Mouse (Mus musculus) CH12.LX (cell line): Measurements from ENCODE around the gene Padi1.

ENCODE experiments used
- CHD1 ChIP-seq: IDR thresholded peaks from 2 replicates; pipeline ENCODE4 v1.6.1; 2012; ENCODE audit warnings: low read depth, low read length, improper control_type of control experiment, inconsistent platforms
- CTCF ChIP-seq, 2 experiments: IDR thresholded peaks in 1 of 2; conservative IDR thresholded peaks in 1 of 2; 2 replicates each; pipeline ENCODE4 v1.5.1; 2011 to 2012; ENCODE audit warnings: low read depth in 2 of 2, low read length in 2 of 2, improper control_type of control experiment in 1 of 2, inconsistent platforms in 1 of 2, mild to moderate bottlenecking in 1 of 2, moderate library complexity in 1 of 2
- E2F4 ChIP-seq: IDR thresholded peaks from 2 replicates; pipeline ENCODE4 v1.6.1; 2011; ENCODE audit warnings: low read depth, low read length, improper control_type of control experiment; ENCODE audit not compliant: insufficient replicate concordance
- EP300 ChIP-seq: IDR thresholded peaks from 2 replicates; pipeline ENCODE4 v1.6.1; 2011; ENCODE audit warnings: low read length, improper control_type of control experiment
- MAFK ChIP-seq: IDR thresholded peaks from 2 replicates; pipeline ENCODE4 v1.6.1; 2011; ENCODE audit warnings: low read length, improper control_type of control experiment; ENCODE audit not compliant: insufficient replicate concordance
- MAX ChIP-seq: IDR thresholded peaks from 2 replicates; pipeline ENCODE4 v1.6.1; 2011; ENCODE audit warnings: low read length, improper control_type of control experiment
- MAZ ChIP-seq: IDR thresholded peaks from 2 replicates; pipeline ENCODE4 v1.6.1; 2012; ENCODE audit warnings: low read depth, mild to moderate bottlenecking, inconsistent platforms, low read length, improper control_type of control experiment, moderate library complexity
- MYC ChIP-seq: IDR thresholded peaks from 2 replicates; pipeline ENCODE4 v1.6.1; 2011; ENCODE audit warnings: low read depth, mild to moderate bottlenecking, improper control_type of control experiment, low read length
- POLR2A ChIP-seq: IDR thresholded peaks from 2 replicates; pipeline ENCODE4 v1.6.1; 2011; ENCODE audit warnings: low read depth, mild to moderate bottlenecking, improper control_type of control experiment, low read length
- RCOR1 ChIP-seq: conservative IDR thresholded peaks from 2 replicates; pipeline ENCODE4 v1.6.1; 2012; ENCODE audit warnings: low read depth, mild to moderate bottlenecking, inconsistent platforms, low read length, improper control_type of control experiment
- UBTF ChIP-seq: IDR thresholded peaks from 2 replicates; pipeline ENCODE4 v1.6.1; 2012; ENCODE audit warnings: low read depth, mild to moderate bottlenecking, inconsistent platforms, low read length, improper control_type of control experiment, moderate library complexity
- USF1 ChIP-seq: IDR thresholded peaks from 2 replicates; pipeline ENCODE4 v1.6.1; 2014; ENCODE audit warnings: low read depth, mild to moderate bottlenecking, inconsistent platforms, low read length, improper control_type of control experiment
- ZNF384 ChIP-seq: IDR thresholded peaks from 2 replicates; pipeline ENCODE4 v1.6.1; 2012; ENCODE audit warnings: low read depth, low read length, improper control_type of control experiment, inconsistent platforms

- TF ChIP-seq USF1, result no peak
- no peak for TF ChIP-seq E2F4
- TF ChIP-seq EP300, result no peak
- no peak for TF ChIP-seq UBTF
- no peak for TF ChIP-seq CTCF (conservative IDR thresholded peaks at IDR 0.05 in 1 of 2, IDR thresholded peaks at IDR 0.05 in 1 of 2; ENCODE audit: low read depth in 2 of 2, low read length in 2 of 2)
- TF ChIP-seq POLR2A, result no peak
- TF ChIP-seq MAX, result no peak
- TF ChIP-seq CHD1, result no peak
- no peak for TF ChIP-seq RCOR1
- TF ChIP-seq MAZ, result no peak
- TF ChIP-seq MYC, result no peak
- no peak for TF ChIP-seq MAFK
- TF ChIP-seq ZNF384, result no peak
Measured at GRCm38 (mm10) chr4:140869945-140870344, 24.4 kb upstream of the Padi1 start.
